Mouse (Mus musculus) stomach, postnatal 0 days (tissue): ENCODE data around the gene Kcnk7.

ENCODE experiments used
- CTCF ChIP-seq: IDR thresholded peaks from 2 replicates; pipeline ENCODE4 v1.5.1; 2016; ENCODE audit warnings: antibody characterized with exemption, low read depth, mild to moderate bottlenecking, moderate library complexity
- EP300 ChIP-seq: optimal IDR thresholded peaks from 2 replicates; pipeline ENCODE3; 2016; ENCODE audit warnings: antibody characterized with exemption

DNA sequence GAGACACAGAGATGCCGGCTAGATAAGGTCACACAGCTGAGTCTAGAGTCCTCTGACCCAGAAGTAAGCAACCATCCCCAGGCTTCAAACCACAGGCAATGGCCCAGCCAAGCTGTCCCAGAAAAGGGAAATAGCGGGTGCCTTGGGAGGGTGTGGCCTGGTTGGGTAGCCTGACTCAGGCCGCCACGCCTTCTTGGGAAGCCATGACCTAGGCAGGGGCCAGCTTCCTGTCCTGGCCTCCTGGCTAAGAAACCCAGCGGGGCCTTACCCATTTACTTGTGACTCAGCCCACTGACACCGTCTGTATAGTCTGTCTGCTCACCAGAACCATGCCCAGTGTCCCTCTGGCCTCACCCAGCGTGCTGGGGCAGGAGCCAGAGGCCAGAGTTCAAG is 20.4 kb downstream of the Kcnk7 start:
- TF ChIP-seq CTCF, result no peak
- TF ChIP-seq EP300, result no peak
